Mouse (Mus musculus) small intestine, adult 2 months (tissue): ENCODE results near the gene Ccdc8.
A peak's percentile ranks its signal among the peaks of the same experiment; 100 is the strongest.

Experiments
- CTCF ChIP-seq: fragments of 200-500 bp; IDR thresholded peaks from 2 replicates; pipeline ENCODE4 v1.5.1; 2012; ENCODE audit warnings: low read depth, mild to moderate bottlenecking, control low read depth, inconsistent platforms, low read length, moderate library complexity, mixed read lengths; ENCODE audit not compliant: insufficient replicate concordance, insufficient read length; ENCODE audit errors: extremely low read depth
- POLR2A ChIP-seq: fragments of 200-500 bp; IDR thresholded peaks from 2 replicates; pipeline ENCODE4 v1.6.1; 2012; ENCODE audit warnings: low read depth, mild to moderate bottlenecking, control low read depth, inconsistent platforms, low read length, moderate library complexity

GRCm38 (mm10) chr7:17007300-17007699 is 14.8 kb downstream of the Ccdc8 start:
- TF ChIP-seq POLR2A (no peak), CTCF (peak; percentile 80; the same call in 1 of the 2 replicates)
